Mouse (Mus musculus): ENCODE measurements at regions not wholly inside any gene's neighbourhood (a gene's known extent, or its start where the extent isn't known, plus 50 kb on each side); places are given as distances from the start of the nearest gene placed in this dataset.
"Not testable (repeated sequence)": the region's sequence is repeated elsewhere in the genome, so short reads cannot be mapped to it uniquely, and the experiment has no call there.

DNA sequence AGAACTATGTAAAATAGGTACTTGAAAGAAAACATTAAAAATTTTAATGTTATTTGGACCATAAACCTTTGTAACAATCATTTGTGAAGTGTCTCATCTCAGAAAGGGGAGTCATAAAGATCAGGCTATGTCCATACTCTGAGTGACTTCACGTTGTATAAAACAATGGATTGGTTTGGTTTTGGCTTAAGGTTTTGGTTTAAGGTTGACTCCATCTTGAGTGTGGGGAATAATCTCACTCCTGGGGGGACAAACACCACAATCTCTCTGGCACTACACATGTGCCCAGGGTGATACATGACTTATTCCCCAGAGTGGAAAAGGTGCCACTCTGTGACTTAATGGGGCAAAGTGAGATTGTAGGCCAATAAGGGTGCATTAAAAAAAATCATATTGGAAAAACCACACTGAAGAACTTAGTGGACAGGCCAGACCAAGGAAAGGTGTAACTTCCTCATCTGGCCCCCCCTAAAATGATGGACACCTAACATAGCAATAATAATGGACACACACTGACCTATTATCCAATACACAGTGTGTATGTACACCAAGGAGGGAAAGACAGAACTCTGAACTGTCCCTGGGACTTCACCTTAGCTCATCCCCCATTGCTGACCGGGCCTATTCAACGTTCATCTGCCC is 89.2 kb upstream of the Cpsf6 start:
- Histone ChIP-seq H3K9ac (replicated peaks; ENCODE audit: low read depth) (no peak overlapping the region), H3K36me3 (ENCODE audit: insufficient read depth, low read length) (no peaks in the 10 kb centered on the region), H3K4me3 (ENCODE audit: low read depth, low read length) (no peak overlapping the region), H3K4me2 (replicated peaks; ENCODE audit: low read depth, low read length) (no peak overlapping the region), H3K4me1 (ENCODE audit: insufficient read depth, low read depth, low read length) (peaks cover 3% of the 10 kb centered on the region; the same call in 1 of the 2 replicates), H3K27ac (ENCODE audit: low read length) (no peak overlapping the region), H3K27me3 (replicated peaks; ENCODE audit: insufficient read depth, low read length) (no peaks in the 10 kb centered on the region), H3K9me3 (ENCODE audit: low read length) (no peaks in the 10 kb centered on the region)
- ATAC-seq (no peak), DNase-seq (ENCODE audit: low spot score) (no peak)
- TF ChIP-seq EP300 (IDR thresholded peaks at IDR 0.05) (no peak), CTCF (IDR thresholded peaks at IDR 0.05) (no peak)
- 96% methylated on average over 3 of the region's 3 CpGs for WGBS

DNA sequence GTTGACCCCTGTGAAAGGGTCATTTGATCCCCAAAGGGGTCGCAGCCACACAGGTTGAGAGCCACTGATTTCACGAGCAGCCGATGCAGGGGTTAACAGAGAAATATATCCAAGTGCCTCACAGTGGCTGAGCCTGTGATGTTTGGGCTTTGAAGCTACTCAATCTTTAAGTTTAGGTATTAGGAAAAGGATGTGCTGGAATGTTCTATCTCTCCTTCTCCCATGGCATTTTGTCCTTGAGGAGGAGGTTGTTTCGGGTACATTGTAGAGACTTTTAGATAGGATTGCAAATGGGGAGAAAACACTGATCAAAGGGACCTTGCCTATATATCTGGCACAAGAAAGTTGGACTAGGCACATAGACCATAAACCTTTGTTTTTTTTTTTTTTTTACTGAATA is 88.6 kb upstream of the Cpsf6 start:
- WGBS, result 89% methylated on average over 4 of the region's 4 CpGs
- Histone ChIP-seq H3K9ac (replicated peaks; ENCODE audit: low read depth) (no peak overlapping the region), H3K36me3 (ENCODE audit: insufficient read depth, low read length) (no peaks in the 10 kb centered on the region), H3K27ac (ENCODE audit: low read length) (no peak overlapping the region), H3K9me3 (ENCODE audit: low read length) (no peaks in the 10 kb centered on the region), H3K4me1 (ENCODE audit: insufficient read depth, low read depth, low read length) (peaks cover 3% of the 10 kb centered on the region; the same call in 1 of the 2 replicates), H3K27me3 (replicated peaks; ENCODE audit: insufficient read depth, low read length) (no peaks in the 10 kb centered on the region), H3K4me3 (ENCODE audit: low read depth, low read length) (no peak overlapping the region), H3K4me2 (replicated peaks; ENCODE audit: low read depth, low read length) (no peak overlapping the region)
- no peak for TF ChIP-seq CTCF (IDR thresholded peaks at IDR 0.05)
- no peak for TF ChIP-seq EP300 (IDR thresholded peaks at IDR 0.05)
- DNase-seq (ENCODE audit: low spot score) (no peak), ATAC-seq (no peak)

DNA sequence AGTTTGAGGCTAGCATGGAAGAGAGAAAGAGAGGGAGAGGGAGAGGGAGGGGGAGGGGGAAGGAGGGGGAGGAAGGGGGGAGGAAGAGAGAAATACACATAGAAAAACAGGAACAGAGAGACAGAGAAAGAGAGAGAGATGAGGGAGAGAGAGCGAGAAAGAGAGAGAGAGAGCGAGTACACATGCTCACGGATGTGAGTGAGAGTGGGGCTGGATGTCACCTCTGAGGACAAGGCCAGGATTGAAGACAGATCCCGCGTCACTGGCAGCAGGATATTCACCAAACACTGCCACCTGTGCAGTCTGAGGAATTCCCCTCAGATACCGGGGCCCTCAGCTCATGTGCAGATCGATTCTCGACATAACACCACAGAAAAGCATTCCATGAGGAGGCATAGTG is 87.3 kb upstream of the Cpsf6 start:
- DNase-seq (ENCODE audit: low spot score) (no peak), ATAC-seq (no peak)
- Histone ChIP-seq H3K9ac (replicated peaks; ENCODE audit: low read depth) (no peak overlapping the region), H3K9me3 (ENCODE audit: low read length) (no peaks in the 10 kb centered on the region), H3K4me1 (ENCODE audit: insufficient read depth, low read depth, low read length) (peaks cover 3% of the 10 kb centered on the region; the same call in 1 of the 2 replicates), H3K4me2 (replicated peaks; ENCODE audit: low read depth, low read length) (no peak overlapping the region), H3K27ac (ENCODE audit: low read length) (no peak overlapping the region), H3K36me3 (ENCODE audit: insufficient read depth, low read length) (no peaks in the 10 kb centered on the region), H3K27me3 (replicated peaks; ENCODE audit: insufficient read depth, low read length) (no peaks in the 10 kb centered on the region), H3K4me3 (ENCODE audit: low read depth, low read length) (no peak overlapping the region)
- WGBS, result 86% methylated on average over 8 of the region's 8 CpGs
- no peak for TF ChIP-seq EP300 (IDR thresholded peaks at IDR 0.05)
- TF ChIP-seq CTCF (IDR thresholded peaks at IDR 0.05), result no peak

DNA sequence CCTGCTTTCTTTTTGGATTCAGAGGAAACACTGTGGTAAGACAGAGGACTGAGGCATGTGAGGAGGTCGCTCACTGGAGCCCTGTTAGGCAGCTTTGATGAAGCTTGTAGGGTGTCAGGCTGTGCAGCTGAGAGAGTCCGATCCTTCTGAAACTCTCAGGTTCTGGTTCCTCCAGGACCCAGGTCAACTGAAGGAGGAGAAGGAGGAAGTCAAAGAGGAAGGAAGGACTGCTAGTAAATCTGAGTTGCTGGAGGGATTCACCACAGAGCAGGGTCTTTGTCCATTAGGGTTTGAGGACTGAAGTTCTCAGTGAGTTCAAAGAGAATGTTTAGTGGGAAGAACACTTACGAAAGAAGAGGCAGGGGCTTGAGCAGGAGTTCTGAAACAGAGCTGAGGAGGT is 86.6 kb upstream of the Cpsf6 start:
- H3K9ac ChIP-seq (replicated peaks; ENCODE audit: low read depth), result no peak overlapping the region
- no peak for ATAC-seq
- no peak overlapping the region for H3K4me3 ChIP-seq (ENCODE audit: low read depth, low read length)
- DNase-seq (ENCODE audit: low spot score), result no peak
- no peak for TF ChIP-seq EP300 (IDR thresholded peaks at IDR 0.05)
- no peak for TF ChIP-seq CTCF (IDR thresholded peaks at IDR 0.05)
- no peaks in the 10 kb centered on the region for H3K36me3 ChIP-seq (ENCODE audit: insufficient read depth, low read length)
- H3K27me3 ChIP-seq (replicated peaks; ENCODE audit: insufficient read depth, low read length), result no peaks in the 10 kb centered on the region
- 84% methylated on average over 3 of the region's 3 CpGs for WGBS
- no peaks in the 10 kb centered on the region for H3K9me3 ChIP-seq (ENCODE audit: low read length)
- no peak overlapping the region for H3K4me2 ChIP-seq (replicated peaks; ENCODE audit: low read depth, low read length)
- H3K4me1 ChIP-seq (ENCODE audit: insufficient read depth, low read depth, low read length), result peaks cover 3% of the 10 kb centered on the region; the same call in 1 of the 2 replicates
- no peak overlapping the region for H3K27ac ChIP-seq (ENCODE audit: low read length)

DNA sequence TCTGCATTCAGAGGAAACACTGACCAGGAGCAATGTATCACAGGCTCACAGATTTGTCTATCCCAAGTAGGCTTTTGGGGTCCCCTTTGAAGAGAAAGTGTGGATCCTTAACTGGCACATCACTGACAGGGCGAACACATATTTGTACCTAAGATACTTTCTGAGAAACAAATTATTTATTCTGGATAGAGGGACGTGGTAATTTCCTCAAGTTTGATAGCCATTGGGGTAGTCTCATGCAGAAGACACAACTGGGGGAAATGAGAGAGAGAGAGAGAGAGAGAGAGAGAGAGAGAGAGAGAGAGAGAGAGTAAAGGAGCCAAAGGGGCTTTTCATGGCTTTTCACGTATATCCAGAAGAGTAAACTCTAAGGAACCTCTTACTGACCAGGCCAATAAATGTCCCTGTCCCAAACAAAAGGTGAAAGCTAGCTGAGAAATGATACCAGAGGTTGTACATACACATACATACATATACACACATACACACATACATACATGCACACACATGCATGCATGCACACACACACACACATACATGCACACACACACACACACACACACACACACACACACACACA is 85.9 kb upstream of the Cpsf6 start:
- Histone ChIP-seq H3K27ac (ENCODE audit: low read length) (no peak overlapping the region), H3K4me2 (replicated peaks; ENCODE audit: low read depth, low read length) (no peak overlapping the region), H3K27me3 (replicated peaks; ENCODE audit: insufficient read depth, low read length) (no peaks in the 10 kb centered on the region), H3K4me1 (ENCODE audit: insufficient read depth, low read depth, low read length) (no peaks in the 10 kb centered on the region; the same call in 1 of the 2 replicates), H3K4me3 (ENCODE audit: low read depth, low read length) (no peak overlapping the region), H3K9ac (replicated peaks; ENCODE audit: low read depth) (no peak overlapping the region), H3K36me3 (ENCODE audit: insufficient read depth, low read length) (no peaks in the 10 kb centered on the region), H3K9me3 (ENCODE audit: low read length) (no peaks in the 10 kb centered on the region)
- no peak for DNase-seq (ENCODE audit: low spot score)
- 73% methylated on average over 3 of the region's 3 CpGs for WGBS
- TF ChIP-seq CTCF (IDR thresholded peaks at IDR 0.05) (no peak), EP300 (IDR thresholded peaks at IDR 0.05) (no peak)
- no peak for ATAC-seq

DNA sequence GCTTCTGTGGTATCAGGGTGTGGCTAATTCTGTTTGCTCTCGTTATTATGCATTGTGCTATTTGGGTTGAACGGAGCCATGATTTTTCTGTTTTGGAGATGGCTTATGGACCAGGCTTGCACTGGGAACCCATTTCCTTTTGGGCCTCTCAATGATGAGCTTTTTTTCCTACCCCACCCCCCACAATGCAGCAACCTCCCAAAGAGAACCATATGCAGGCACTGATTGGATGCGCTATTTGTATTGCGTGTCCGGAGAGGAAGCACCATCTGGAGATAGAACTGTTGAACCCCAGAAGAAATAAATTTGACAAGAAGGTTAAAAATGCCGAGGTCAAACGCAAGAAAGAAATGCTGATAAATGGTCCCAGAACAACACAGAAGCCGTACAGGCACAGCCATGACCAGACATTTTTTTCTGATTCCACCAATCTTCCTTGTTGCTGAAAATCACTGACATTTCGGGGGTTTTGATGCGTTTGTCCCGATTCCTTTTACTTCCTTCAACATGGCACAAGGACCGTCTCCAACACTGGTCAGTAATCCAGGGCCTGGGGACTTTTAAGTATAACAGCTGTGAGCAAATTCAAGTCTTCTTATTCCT is 85.3 kb upstream of the Cpsf6 start:
- ATAC-seq (no peak), DNase-seq (ENCODE audit: low spot score) (no peak)
- H3K4me2 ChIP-seq (replicated peaks; ENCODE audit: low read depth, low read length), result no peak overlapping the region
- 82% methylated on average over 12 of the region's 12 CpGs for WGBS
- H3K27ac ChIP-seq (ENCODE audit: low read length), result no peak overlapping the region
- no peaks in the 10 kb centered on the region for H3K36me3 ChIP-seq (ENCODE audit: insufficient read depth, low read length)
- TF ChIP-seq CTCF (IDR thresholded peaks at IDR 0.05), result no peak
- no peak for TF ChIP-seq EP300 (IDR thresholded peaks at IDR 0.05)
- no peaks in the 10 kb centered on the region for H3K4me1 ChIP-seq (ENCODE audit: insufficient read depth, low read depth, low read length)
- no peaks in the 10 kb centered on the region for H3K9me3 ChIP-seq (ENCODE audit: low read length)
- no peak overlapping the region for H3K9ac ChIP-seq (replicated peaks; ENCODE audit: low read depth)
- H3K4me3 ChIP-seq (ENCODE audit: low read depth, low read length), result no peak overlapping the region
- no peaks in the 10 kb centered on the region for H3K27me3 ChIP-seq (replicated peaks; ENCODE audit: insufficient read depth, low read length)

DNA sequence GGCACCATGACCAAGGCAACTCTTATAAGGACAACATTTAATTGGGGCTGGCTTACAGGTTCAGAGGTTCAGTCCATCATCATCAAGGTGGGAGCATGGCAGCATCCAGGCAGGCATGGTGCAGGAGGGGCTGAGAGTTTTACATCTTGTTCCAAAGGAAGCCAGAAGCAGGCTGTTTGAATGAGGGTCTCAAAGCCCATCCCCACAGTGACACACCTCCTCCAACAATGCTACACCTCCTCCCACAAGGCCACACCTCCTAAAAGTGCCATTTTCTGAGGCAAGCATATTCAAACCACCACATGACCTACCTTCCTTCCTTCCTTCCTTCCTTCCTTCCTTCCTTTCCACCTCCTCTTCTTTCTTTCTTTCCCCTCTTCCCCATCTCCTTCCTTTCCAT is 84.5 kb upstream of the Cpsf6 start:
- not testable (repeated sequence) for ATAC-seq; H3K36me3 ChIP-seq (ENCODE audit: insufficient read depth, low read length); H3K4me1 ChIP-seq (ENCODE audit: insufficient read depth, low read depth, low read length); H3K27ac ChIP-seq (ENCODE audit: low read length); H3K4me2 ChIP-seq (replicated peaks; ENCODE audit: low read depth, low read length); H3K27me3 ChIP-seq (replicated peaks; ENCODE audit: insufficient read depth, low read length); H3K9me3 ChIP-seq (ENCODE audit: low read length); H3K9ac ChIP-seq (replicated peaks; ENCODE audit: low read depth); H3K4me3 ChIP-seq (ENCODE audit: low read depth, low read length); DNase-seq (ENCODE audit: low spot score)

Data from lung, postnatal 0 days (tissue).